In genomic region chr6:85588568-85588967, GRCm38 (mm10) we compare ENCODE assay signal across 8 mouse cellular contexts. TPM values are rescaled to one million over a fixed set of nuclear protein-coding genes. Genes with fewer than 3 reads are reported as not detected.
DNase-seq lines count a peak whose midpoint lies in the region; ATAC-seq and TF ChIP-seq lines count a peak whose summit lies in the region.

No protein-coding gene starts in this region.

- no peak for TF ChIP-seq EP300 in MEL (IDR thresholded peaks at IDR 0.05; ENCODE audit: low read depth in 1 of 2, low read length in 2 of 2)

- H3K36me3 ChIP-seq in heart, embryonic 14.5 days (ENCODE audit: control insufficient read depth, insufficient read depth, low read length): no peaks in the 10 kb centered on the region
- peaks cover 0 to 30% of the 10 kb centered on the region in 2 experiments; a peak in 2 of 4 replicates for H3K36me3 ChIP-seq in MEL (ENCODE audit: control insufficient read depth in 1 of 2, insufficient read depth in 2 of 2, low read length in 2 of 2)
- peaks cover 7% of the 10 kb centered on the region; the same call in 1 of the 2 replicates for H3K36me3 ChIP-seq in hindbrain, embryonic 10.5 days
- no peaks in the 10 kb centered on the region for H3K36me3 ChIP-seq in midbrain, embryonic 11.5 days (ENCODE audit: control insufficient read depth, insufficient read depth, low read length)

- no peaks in the 10 kb centered on the region for H3K9me3 ChIP-seq in heart, embryonic 14.5 days (ENCODE audit: control insufficient read depth, low read length)
- no peaks in the 10 kb centered on the region for H3K9me3 ChIP-seq in MEL (replicated peaks; ENCODE audit: insufficient read depth, low read length)
- no peaks in the 10 kb centered on the region for H3K9me3 ChIP-seq in hindbrain, embryonic 10.5 days
- no peaks in the 10 kb centered on the region for H3K9me3 ChIP-seq in midbrain, embryonic 11.5 days (ENCODE audit: control insufficient read depth, low read length)

- intact Hi-C loops in gastrocnemius, postnatal 36 days (cut with DNase I): loop anchor here (10.0 kb wide), 1 partner anchor 306 kb away; no protein-coding TSS in a partner anchor

- no peaks in the 10 kb centered on the region for H3K27me3 ChIP-seq in heart, embryonic 14.5 days (ENCODE audit: control insufficient read depth, insufficient read depth, low read length)
- H3K27me3 ChIP-seq in MEL (ENCODE audit: control insufficient read depth in 1 of 2, insufficient read depth in 2 of 2, low read length in 2 of 2): no peaks in the 10 kb centered on the region
- H3K27me3 ChIP-seq in hindbrain, embryonic 10.5 days (ENCODE audit: insufficient read depth, poor library complexity, severe bottlenecking): no peaks in the 10 kb centered on the region
- H3K27me3 ChIP-seq in midbrain, embryonic 11.5 days (ENCODE audit: control insufficient read depth, insufficient read depth, low read length): no peaks in the 10 kb centered on the region

- peak overlapping the region in 1 of 2 experiments; percentile 81; a peak in 2 of 4 replicates for H3K4me3 ChIP-seq in heart, embryonic 14.5 days (ENCODE audit: control insufficient read depth in 1 of 2, insufficient read depth in 1 of 2, low read depth in 1 of 2, low read length in 2 of 2)
- peak overlapping the region; percentile 62 to 66 for H3K4me3 ChIP-seq in MEL (ENCODE audit: control insufficient read depth in 1 of 2, insufficient read depth in 1 of 2, low read depth in 2 of 2, low read length in 2 of 2)
- H3K4me3 ChIP-seq in hindbrain, embryonic 10.5 days: peak overlapping the region; percentile 95
- peak overlapping the region; percentile 74 for H3K4me3 ChIP-seq in midbrain, embryonic 11.5 days (ENCODE audit: low read depth, low read length)

- no peak for TF ChIP-seq POLR2A in MEL (IDR thresholded peaks at IDR 0.05; ENCODE audit: control insufficient read depth in 1 of 2, insufficient read depth in 1 of 2, low read depth in 1 of 2, low read length in 2 of 2, poor library complexity in 1 of 2)

- H3K79me2 ChIP-seq in MEL (ENCODE audit: control insufficient read depth, insufficient read depth, low read length, poor library complexity): peaks cover 34% of the 10 kb centered on the region

- H3K27ac ChIP-seq in heart, embryonic 14.5 days (replicated peaks in 1 of 2; ENCODE audit: control insufficient read depth in 1 of 2, insufficient read depth in 1 of 2, low read depth in 2 of 2, low read length in 2 of 2): no peak overlapping the region
- no peak overlapping the region for H3K27ac ChIP-seq in MEL (ENCODE audit: control insufficient read depth, low read depth, low read length)
- H3K27ac ChIP-seq in hindbrain, embryonic 10.5 days: peak overlapping the region; percentile 97
- no peak overlapping the region for H3K27ac ChIP-seq in midbrain, embryonic 11.5 days (ENCODE audit: low read depth, low read length)

- H3K4me1 ChIP-seq in heart, embryonic 14.5 days (ENCODE audit: control insufficient read depth in 2 of 2, insufficient read depth in 2 of 2, low read length in 2 of 2): peaks cover 0 to 12% of the 10 kb centered on the region in 2 experiments; a peak in 1 of 4 replicates
- H3K4me1 ChIP-seq in MEL (ENCODE audit: control insufficient read depth in 1 of 2, insufficient read depth in 2 of 2, low read length in 2 of 2): peaks cover 19 to 22% of the 10 kb centered on the region in 2 experiments
- H3K4me1 ChIP-seq in hindbrain, embryonic 10.5 days (replicated peaks): peaks cover 27% of the 10 kb centered on the region
- peaks cover 17% of the 10 kb centered on the region for H3K4me1 ChIP-seq in midbrain, embryonic 11.5 days (ENCODE audit: control insufficient read depth, insufficient read depth, low read length)

- DNase-seq in heart, adult 18-20 months: no peak
- DNase-seq in MEL (ENCODE audit: low read depth, low spot score): peak; percentile 54
- DNase-seq in hindbrain, embryonic 10.5 days (ENCODE audit: low spot score): no peak
- peak; percentile 87 for DNase-seq in midbrain, embryonic 11.5 days (ENCODE audit: low spot score, missing footprints)
- no peak for DNase-seq in spleen, adult 18-20 months
- DNase-seq in urinary bladder, adult 18-20 months (ENCODE audit: low spot score in 2 of 2): no peak
- no peak for DNase-seq in gastrocnemius, postnatal 36 days

- peak overlapping the region; percentile 80 for H3K4me2 ChIP-seq in heart, embryonic 14.5 days (ENCODE audit: low read length)
- peak overlapping the region; percentile 63 for H3K4me2 ChIP-seq in midbrain, embryonic 11.5 days

- WGBS in heart, embryonic 14.5 days: 13% methylated on average over 4 of the region's 4 CpGs
- 19% methylated on average over 4 of the region's 4 CpGs for WGBS in hindbrain, embryonic 10.5 days
- WGBS in midbrain, embryonic 11.5 days: 9% methylated on average over 4 of the region's 4 CpGs

- peak overlapping the region; percentile 81 for H3K9ac ChIP-seq in heart, embryonic 14.5 days (ENCODE audit: low read length)
- H3K9ac ChIP-seq in MEL (ENCODE audit: control insufficient read depth, low read depth, low read length, poor library complexity, severe bottlenecking): peak overlapping the region; percentile 69
- H3K9ac ChIP-seq in midbrain, embryonic 11.5 days (ENCODE audit: low read length): peak overlapping the region; percentile 86

- TF ChIP-seq CTCF in MEL (IDR thresholded peaks at IDR 0.05 in 2 of 3, conservative IDR thresholded peaks at IDR 0.05 in 1 of 3; ENCODE audit: control insufficient read depth in 1 of 3, insufficient read depth in 1 of 3, low read depth in 2 of 3, low read length in 3 of 3, poor library complexity in 1 of 3, severe bottlenecking in 1 of 3): no peak

- no peak for TF ChIP-seq RAD21 in MEL (IDR thresholded peaks at IDR 0.05; ENCODE audit: low read depth, low read length)

- ATAC-seq in heart, embryonic 14.5 days (ENCODE audit: insufficient number of reproducible peaks, insufficient read depth, low FRiP score, low read depth): no peak
- ATAC-seq in midbrain, embryonic 11.5 days (ENCODE audit: low FRiP score): no peak

TF ChIP-seq in MEL, 35 proteins besides CTCF, POLR2A, EP300 and RAD21:
- TF ChIP-seq ELF1 (IDR thresholded peaks at IDR 0.05; ENCODE audit: low read depth, low read length): no peak
- no peak for TF ChIP-seq NRF1 (IDR thresholded peaks at IDR 0.05; ENCODE audit: insufficient read depth, low read depth, low read length, poor library complexity, severe bottlenecking)
- TF ChIP-seq BHLHE40 (IDR thresholded peaks at IDR 0.05; ENCODE audit: borderline replicate concordance, low read depth, low read length): peak; percentile 7; the same call in 1 of the 2 replicates
- TF ChIP-seq USF1 (IDR thresholded peaks at IDR 0.05; ENCODE audit: low read depth, low read length): peak; percentile 86
- no peak for TF ChIP-seq KAT2A (conservative IDR thresholded peaks at IDR 0.05; ENCODE audit: low read depth, low read length)
- TF ChIP-seq ZKSCAN1 (IDR thresholded peaks at IDR 0.05; ENCODE audit: low read depth, low read length): no peak
- TF ChIP-seq GABPA (IDR thresholded peaks at IDR 0.05; ENCODE audit: low read depth, low read length): no peak
- 0 out of 4 replicates have a peak, but pooled peaks of 1 of the 2 experiments have one; percentile 25 for TF ChIP-seq USF2 (IDR thresholded peaks at IDR 0.05; ENCODE audit: borderline replicate concordance in 1 of 2, insufficient read depth in 1 of 2, low read depth in 1 of 2, low read length in 2 of 2)
- no peak for TF ChIP-seq ZC3H11A (IDR thresholded peaks at IDR 0.05; ENCODE audit: low read depth, low read length)
- TF ChIP-seq CHD2 (IDR thresholded peaks at IDR 0.05; ENCODE audit: low read length): no peak
- TF ChIP-seq MXI1 (IDR thresholded peaks at IDR 0.05; ENCODE audit: low read depth, low read length): peak; percentile 16; the same call in 1 of the 2 replicates
- no peak for TF ChIP-seq ZNF384 (IDR thresholded peaks at IDR 0.05; ENCODE audit: low read depth, low read length)
- no peak for TF ChIP-seq MYC (IDR thresholded peaks at IDR 0.05; ENCODE audit: low read depth, low read length)

RNA-seq across cellular contexts. Expression of gene Alms1, which starts 1.2 kb away (rescaled TPM):
- polyA plus RNA-seq in heart, embryonic 14.5 days (2014; fragmentation: Nextera tagmentation; extraction: Ambion mirVana): 2.8 and 3.0 TPM in 2 replicates
- total RNA-seq in heart, adult 18-20 months (2021): 1 to 10 TPM; 1.8 to 2.2 TPM
- 8.8 and 9.0 TPM in 2 replicates for total RNA-seq in MEL (2012; rRNA removed)
- 10 to 100 TPM in 1 of 2 experiments, 1 to 10 TPM in 1; 7.5 to 47.3 TPM for polyA plus RNA-seq in MEL (2012; ENCODE audit: insufficient read depth in 1 of 2, insufficient read length in 2 of 2, low read depth in 1 of 2, low replicate concordance in 2 of 2, missing spikeins in 1 of 2)
- polyA plus RNA-seq in hindbrain, embryonic 10.5 days (2016; fragmentation: Nextera tagmentation; extraction: Ambion mirVana): 6.9 and 9.4 TPM in 2 replicates
- 8.8 and 9.0 TPM in 2 replicates for polyA plus RNA-seq in midbrain, embryonic 11.5 days (2014; fragmentation: Nextera tagmentation; extraction: Ambion mirVana)
- total RNA-seq in gastrocnemius, postnatal 36 days (2021): under 1 TPM; 0.69 to 0.82 TPM

Comparison
In these comparisons a context has a peak if more than half of its experiments do, and no peak if none do; other contexts are left out.
1. DNase-seq: peak in MEL (single experiment) and midbrain, embryonic 11.5 days (single experiment); none in heart, adult 18-20 months (0 of 2), hindbrain, embryonic 10.5 days (single experiment), spleen, adult 18-20 months (0 of 2), urinary bladder, adult 18-20 months (0 of 2) and gastrocnemius, postnatal 36 days (0 of 2).
2. Peak in every context shown above with its lines, with median percentiles within 50 percentile points of each other: H3K9ac ChIP-seq.